Mouse (Mus musculus) liver, embryonic 14.5 days (tissue): Measurements from ENCODE around the gene Unc13c.

Source experiments
- CTCF ChIP-seq: IDR thresholded peaks from 2 replicates; pipeline ENCODE4 v1.5.1; 2016; ENCODE audit warnings: antibody characterized with exemption, low read depth, control low read depth
- EP300 ChIP-seq: IDR thresholded peaks from 2 replicates; pipeline ENCODE4 v1.6.1; 2016; ENCODE audit warnings: antibody characterized with exemption, low read depth

DNA sequence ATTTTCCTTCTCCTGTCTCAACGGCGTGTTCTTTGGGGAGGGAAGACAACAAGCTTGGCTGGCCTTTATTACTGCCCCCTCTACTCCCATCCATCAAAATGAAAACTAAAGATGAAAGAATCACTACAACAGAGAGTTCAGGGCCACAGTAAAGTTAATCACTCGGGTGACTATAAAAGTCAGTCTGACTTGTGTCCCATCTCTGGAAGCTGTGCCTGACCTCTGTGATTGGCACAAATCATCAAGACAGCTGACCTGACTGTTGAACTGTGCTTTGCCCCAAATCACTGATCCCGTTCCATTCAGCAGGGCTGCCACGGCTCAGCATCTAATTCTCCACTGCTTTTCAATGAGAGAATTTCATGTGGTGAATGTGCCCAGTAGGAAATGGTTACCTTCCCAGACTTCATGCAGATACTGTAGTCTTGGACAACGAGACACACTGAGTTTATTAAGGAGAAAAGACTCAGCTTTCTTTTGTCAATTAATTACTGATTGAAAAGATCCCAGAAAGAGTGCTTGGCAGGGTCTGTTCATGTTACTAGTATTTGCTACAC, 297.0 kb downstream of the Unc13c start:
- TF ChIP-seq EP300 (no peak), CTCF (no peak)
